Mouse (Mus musculus) kidney, adult 2 months (tissue): ENCODE measurements around the gene Slc22a15.

ENCODE experiments used
- CTCF ChIP-seq: fragments of 200-500 bp; conservative IDR thresholded peaks from 2 replicates; pipeline ENCODE4 v1.5.1; 2011; ENCODE audit warnings: low read depth, mild to moderate bottlenecking, control low read depth, low read length, moderate library complexity, mixed read lengths; ENCODE audit not compliant: insufficient read depth, insufficient read length
- POLR2A ChIP-seq: fragments of 200-500 bp; IDR thresholded peaks from one replicate; pipeline ENCODE4 v1.6.1; 2011; ENCODE audit warnings: low read depth, low read length, control low read depth

DNA sequence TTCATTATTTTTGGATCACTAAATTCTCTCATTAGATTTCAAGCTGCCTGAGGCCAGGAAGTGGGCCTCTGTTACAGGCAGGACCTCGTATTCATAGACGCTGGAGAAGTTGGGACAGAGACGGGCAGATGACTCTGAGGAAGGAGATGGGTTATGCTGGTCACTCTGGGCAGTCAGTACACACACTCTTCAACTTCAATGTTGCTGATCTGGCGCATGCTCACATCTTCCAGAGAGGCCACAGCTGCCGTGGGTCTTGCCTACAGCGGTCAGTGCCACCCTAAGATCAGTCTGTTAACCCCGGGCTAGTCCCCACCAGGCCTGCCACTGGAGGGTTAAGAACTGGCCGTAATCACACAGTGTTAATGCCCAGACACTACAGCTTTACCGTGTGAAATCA is 52.3 kb downstream of the Slc22a15 start:
- TF ChIP-seq POLR2A, result no peak
- no peak for TF ChIP-seq CTCF
